16 mouse cellular contexts compared by ENCODE assay signal in the genomic region with DNA sequence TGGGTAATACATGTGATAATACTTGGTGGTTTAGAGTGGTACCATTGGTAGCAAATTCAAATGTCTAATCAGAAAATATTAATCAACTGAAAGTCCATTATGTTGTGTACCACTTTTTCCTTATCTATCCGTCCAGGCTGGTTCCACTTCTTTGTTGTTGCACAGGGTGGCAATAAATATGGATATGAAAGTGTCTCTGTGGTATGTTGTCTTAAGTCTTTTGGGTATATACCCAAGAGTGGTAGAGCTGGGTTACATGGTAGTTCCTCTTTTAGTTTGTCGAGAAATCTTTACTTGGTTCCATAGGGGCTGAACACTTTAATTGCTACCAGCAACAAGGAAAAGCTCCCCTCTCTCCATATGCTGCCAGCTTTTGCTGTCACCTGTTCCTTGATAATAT.
"Had no signal": no experiment of that assay in that cellular context is flagged by ENCODE, and none has a peak within 500 bp of the region (broad histone marks: within the 10 kb centered on the region; RNA-seq: fewer than 3 reads in every experiment).

No protein-coding gene starts in this region.

- H3K4me3 ChIP-seq: layer of hippocampus, adult 2 months; limb, embryonic 10.5 days; liver, embryonic 15.5 days; midbrain, embryonic 10.5 days; midbrain, embryonic 15.5 days; stomach, embryonic 15.5 days had no signal

- H3K4me2 ChIP-seq: liver, embryonic 11.5 days; liver, embryonic 15.5 days; lung, embryonic 14.5 days; midbrain, embryonic 15.5 days; stomach, embryonic 15.5 days had no signal

- H3K27me3 ChIP-seq: liver, embryonic 15.5 days; midbrain, embryonic 15.5 days; stomach, embryonic 15.5 days had no signal

- H3K4me1 ChIP-seq: stomach, embryonic 15.5 days had no signal

- H3K36me3 ChIP-seq: limb, embryonic 10.5 days; liver, embryonic 15.5 days; midbrain, embryonic 10.5 days; midbrain, embryonic 15.5 days; stomach, embryonic 15.5 days had no signal

- H3K9ac ChIP-seq: liver, embryonic 15.5 days; lung, embryonic 14.5 days; midbrain, embryonic 15.5 days; stomach, embryonic 15.5 days had no signal

- H3K27ac ChIP-seq: layer of hippocampus, adult 2 months; limb, embryonic 10.5 days; liver, embryonic 15.5 days; macrophage; midbrain, embryonic 10.5 days; midbrain, embryonic 15.5 days; stomach, embryonic 15.5 days had no signal

- H3K9me3 ChIP-seq: limb, embryonic 10.5 days; liver, embryonic 15.5 days; midbrain, embryonic 10.5 days; midbrain, embryonic 15.5 days; stomach, embryonic 15.5 days had no signal

- ATAC-seq: midbrain, embryonic 15.5 days had no signal

- DNase-seq: kidney, adult 18-20 months; kidney, postnatal 10 days; kidney, postnatal 4 days; lung, postnatal 14 days; spleen, adult 18-20 months; thymus, adult 2 months; thymus, postnatal 25 days had no signal
